Mouse (Mus musculus): ENCODE measurements around the gene Mnat1.
"Not testable (repeated sequence)": the region's sequence is repeated elsewhere in the genome, so short reads cannot be mapped to it uniquely, and the experiment has no call there.

The Mnat1 gene

GRCm38 (mm10) chr12:73123093-73124041 is at the start of gene Mnat1:
TSS of gene Mnat1 (plus strand) at chr12:73123717.
- DNase-seq, result peak; percentile 85 to 87

DNA sequence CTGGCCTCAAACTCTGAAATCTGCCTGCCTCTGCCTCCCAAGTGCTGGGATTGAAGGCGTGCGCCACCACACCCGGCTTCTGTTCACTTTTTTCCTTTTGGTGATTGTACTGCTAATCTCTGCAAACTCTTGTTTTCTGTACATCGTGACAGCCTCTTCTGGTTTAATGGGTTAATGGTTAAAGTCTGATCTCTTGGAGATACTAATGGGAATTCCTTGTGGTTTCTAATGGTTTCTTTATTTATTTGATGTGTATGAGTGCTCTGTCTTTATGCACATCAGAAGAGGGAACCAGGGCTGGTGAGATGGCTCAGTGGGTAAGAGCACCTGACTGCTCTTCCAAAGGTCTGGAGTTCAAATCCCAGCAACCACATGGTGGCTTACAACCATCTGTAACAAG is 41.7 kb upstream of the Mnat1 start:
- DNase-seq, result not testable (repeated sequence)

DNA sequence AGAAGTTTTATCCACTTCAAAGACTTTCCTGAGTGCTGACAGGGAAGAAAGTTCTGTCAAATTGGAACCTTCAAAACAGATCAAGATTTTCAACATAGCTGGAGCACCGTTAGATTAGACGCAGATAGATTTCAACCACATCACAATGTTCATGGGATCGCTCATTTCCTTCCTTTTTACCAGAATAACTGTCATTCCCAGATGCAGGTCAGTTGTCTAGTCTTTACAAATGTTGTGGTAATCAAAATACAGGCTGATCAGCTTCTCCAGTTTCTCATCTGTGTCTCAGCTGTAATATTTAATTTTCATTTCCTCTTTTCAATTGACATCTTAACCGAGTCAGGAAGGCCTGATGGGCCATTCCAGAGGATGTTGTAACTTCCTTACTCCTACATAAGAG is 39.7 kb upstream of the Mnat1 start:
- DNase-seq, result no peak

DNA sequence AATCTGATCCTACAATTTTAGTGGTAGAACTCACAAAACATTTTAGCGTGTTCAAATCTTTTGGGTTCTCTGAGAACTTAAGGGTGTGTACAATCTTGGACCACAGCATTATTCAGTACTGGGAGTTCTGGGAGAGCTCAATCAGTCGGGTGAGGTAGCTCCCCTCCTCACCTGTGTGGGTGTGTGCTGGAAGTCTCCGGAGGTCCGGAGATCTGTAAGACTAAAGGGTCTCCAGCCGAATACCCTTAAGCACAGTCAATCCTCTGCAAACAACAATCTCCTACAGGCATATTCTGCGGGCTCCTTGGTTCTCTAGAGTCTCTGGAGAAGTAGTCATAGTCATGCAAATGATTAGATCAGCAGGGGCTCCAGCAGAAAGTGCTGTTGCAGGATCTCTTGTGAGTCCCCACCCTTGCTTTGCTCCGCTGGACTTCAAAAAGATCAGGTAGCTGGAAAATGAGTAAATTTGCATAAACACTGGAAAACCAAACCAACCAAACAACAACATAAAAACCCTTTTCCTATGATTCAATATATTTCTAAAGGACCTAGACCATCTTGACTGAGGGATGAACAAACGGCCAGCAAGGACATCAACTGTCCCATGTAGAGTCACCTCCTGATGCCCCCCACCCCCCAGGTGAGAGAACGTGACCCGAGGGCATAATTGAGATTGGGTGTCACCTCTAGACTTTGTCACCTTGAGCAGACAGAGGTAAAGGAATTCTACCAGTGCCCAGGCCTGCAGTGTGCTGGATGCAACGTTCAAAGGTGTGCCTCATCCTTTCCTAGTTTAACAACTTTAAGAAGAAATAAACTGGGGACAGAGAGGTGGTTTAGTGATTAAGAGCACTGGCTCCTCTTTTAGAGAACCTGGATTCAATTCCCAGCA is 37.5 kb upstream of the Mnat1 start:
- DNase-seq, result no peak

- no peak for DNase-seq
Measured at GRCm38 (mm10) chr12:73087086-73087485, 36.4 kb upstream of the Mnat1 start.

GRCm38 (mm10) chr12:73088500-73088899 is 35.0 kb upstream of the Mnat1 start:
- no peak for DNase-seq

DNA sequence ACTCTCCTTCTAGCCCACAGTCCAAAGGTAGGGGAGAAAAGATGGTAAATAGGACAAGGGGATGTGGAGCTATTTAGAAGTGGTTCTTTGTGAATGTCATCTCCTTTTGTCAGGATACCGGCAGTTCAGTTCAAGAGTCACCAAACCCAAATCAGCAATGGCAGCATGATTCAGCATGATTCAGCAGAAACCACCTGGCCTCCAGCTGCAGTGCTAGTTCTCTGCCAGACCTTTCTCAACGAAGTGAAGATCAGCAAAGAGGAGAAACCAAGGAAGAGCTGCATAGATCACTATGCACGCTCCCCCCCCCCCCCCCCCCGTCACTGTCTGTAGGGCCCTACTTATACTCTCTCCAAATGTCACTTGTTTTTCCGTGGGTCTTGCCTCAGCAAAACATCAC is 34.6 kb upstream of the Mnat1 start:
- DNase-seq, result no peak

- DNase-seq, result no peak
Measured at GRCm38 (mm10) chr12:73090672-73091335, 32.7 kb upstream of the Mnat1 start.

GRCm38 (mm10) chr12:73094189-73094588 is 29.3 kb upstream of the Mnat1 start:
- DNase-seq, result no peak

GRCm38 (mm10) chr12:73094605-73095004 is 28.9 kb upstream of the Mnat1 start:
- DNase-seq, result no peak

DNA sequence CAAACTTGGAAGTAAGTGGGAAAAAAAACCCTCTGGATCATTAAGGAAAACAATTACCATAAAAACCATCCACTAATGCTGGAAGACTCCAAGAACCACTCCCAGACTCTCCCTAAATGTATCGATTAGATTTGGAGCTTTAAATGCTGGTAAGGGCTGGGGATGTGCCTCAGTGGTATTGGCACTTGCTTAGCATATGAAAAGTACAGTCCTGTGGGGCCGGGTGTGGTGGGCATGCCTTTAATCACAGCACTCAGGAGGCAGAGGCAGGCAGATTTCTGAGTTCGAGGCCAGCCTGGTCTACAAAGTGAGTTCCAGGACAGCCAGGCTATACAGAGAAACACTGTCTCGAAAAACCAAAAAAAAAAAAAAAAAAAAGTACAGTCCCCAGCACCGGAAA is 27.3 kb upstream of the Mnat1 start:
- not testable (repeated sequence) for DNase-seq

- no peak for DNase-seq
Measured at GRCm38 (mm10) chr12:73098593-73098992, 24.9 kb upstream of the Mnat1 start.

DNA sequence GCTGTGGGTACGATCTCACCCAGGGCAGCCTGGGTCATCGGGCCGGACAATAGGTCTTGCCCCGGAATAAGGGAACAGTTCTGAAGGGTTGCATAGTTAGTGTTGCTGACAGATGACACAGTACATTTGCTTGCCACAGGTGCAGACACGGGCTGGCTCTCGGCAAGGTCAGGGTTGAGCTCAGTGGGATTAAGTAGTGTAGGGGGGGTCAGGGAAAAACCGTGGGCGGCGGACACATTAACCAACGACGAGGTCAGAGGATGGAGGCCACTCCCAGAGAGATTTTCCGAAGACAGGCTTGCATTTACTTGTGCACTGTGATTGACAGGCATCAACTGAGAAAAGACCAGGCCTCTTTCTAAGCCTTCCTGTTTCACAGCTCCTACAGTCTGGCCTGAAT is 19.8 kb upstream of the Mnat1 start:
- no peak for DNase-seq

GRCm38 (mm10) chr12:73107821-73108220 is 15.7 kb upstream of the Mnat1 start:
- DNase-seq, result no peak

GRCm38 (mm10) chr12:73110431-73111111 is 12.9 kb upstream of the Mnat1 start:
- no peak for DNase-seq

GRCm38 (mm10) chr12:73111561-73112325 is 11.8 kb upstream of the Mnat1 start:
- peak in 1 of 2 experiments; percentile 21 for DNase-seq

- DNase-seq, result peak in 1 of 2 experiments; percentile 29
Measured at GRCm38 (mm10) chr12:73112326-73113087, 11.0 kb upstream of the Mnat1 start.

GRCm38 (mm10) chr12:73113196-73113595 is 10.3 kb upstream of the Mnat1 start, which contains the start of gene Six4:
TSS of gene Six4 (minus strand) at chr12:73113456.
- peak in 1 of 2 experiments; percentile 28 for DNase-seq

DNA sequence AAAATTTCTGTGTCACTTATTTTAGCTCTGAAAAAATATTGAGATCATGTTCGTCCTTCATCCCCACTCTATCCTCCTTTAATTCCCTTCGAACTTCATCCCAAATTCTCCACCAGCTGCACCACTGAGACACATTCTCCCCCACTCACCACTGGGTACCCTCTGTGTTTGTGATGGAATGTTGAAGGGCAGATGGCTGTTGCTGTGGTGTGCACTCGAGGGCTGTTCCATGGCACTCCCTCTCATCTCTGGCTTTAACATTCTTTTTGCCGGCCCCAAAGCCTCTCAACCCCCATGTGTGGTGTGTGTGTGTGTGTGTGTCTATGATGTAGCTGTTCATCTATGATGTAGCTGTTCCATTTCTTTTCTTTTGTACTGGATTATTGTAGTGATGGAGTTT is 1.7 kb downstream of the Mnat1 start:
- no peak for DNase-seq

DNA sequence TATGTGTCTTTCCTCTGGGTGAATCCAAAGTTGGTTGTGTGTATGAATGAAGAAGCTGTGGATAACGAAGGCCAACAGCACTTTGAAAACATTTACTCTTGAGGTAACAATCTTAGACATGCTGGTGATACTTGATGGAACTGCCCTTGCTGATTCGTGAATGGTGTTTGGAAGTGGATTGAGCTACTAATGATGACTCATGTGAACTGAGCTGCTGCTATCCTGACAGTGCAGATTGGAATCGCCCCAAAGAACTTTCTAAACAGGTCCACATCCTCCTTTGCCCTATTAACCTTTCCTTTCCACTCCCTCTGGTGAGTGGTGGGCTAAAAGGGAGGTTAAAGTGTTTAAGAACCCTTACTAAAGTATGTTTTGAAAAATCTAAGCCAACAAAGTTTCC is 17.2 kb downstream of the Mnat1 start:
- no peak for DNase-seq

- no peak for DNase-seq
Measured at GRCm38 (mm10) chr12:73147236-73147635, 23.7 kb downstream of the Mnat1 start.

Data from B cell, adult 2 months (primary cell).